Mouse (Mus musculus): ENCODE measurements around the gene Setd1a. TPM values are rescaled to one million over a fixed set of nuclear protein-coding genes. Genes with fewer than 3 reads are reported as not detected.
"Not testable (repeated sequence)": the region's sequence is repeated elsewhere in the genome, so short reads cannot be mapped to it uniquely, and the experiment has no call there.

Setd1a gene
- polyA plus RNA-seq (2015; fragmentation: Nextera tagmentation; extraction: Ambion mirVana), result 21.1 and 25.0 TPM in 2 replicates

DNA sequence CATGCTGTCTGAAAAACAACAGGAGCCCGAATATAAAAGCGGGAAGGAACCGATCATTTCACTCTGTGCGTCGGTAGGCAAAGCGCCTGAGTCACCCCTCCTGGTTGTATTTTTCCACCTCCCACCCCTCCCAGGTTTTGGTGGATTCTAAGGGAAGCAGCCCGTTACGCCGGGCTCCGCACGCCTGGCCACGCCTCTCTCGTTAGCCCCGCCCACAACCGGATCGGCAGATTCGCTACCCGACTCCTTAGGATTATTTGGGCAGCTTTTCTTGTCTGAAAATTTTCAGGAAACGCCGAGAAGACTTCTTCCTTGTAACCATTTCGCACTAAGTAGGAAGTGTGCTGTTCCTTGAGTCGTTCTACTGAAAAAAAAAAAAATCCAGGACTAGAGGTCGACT lies at the start of gene Setd1a:
Gene Setd1a (plus strand): TSS at position 245 of the 400 bp plus-strand sequence.
- H3K4me3 ChIP-seq (replicated peaks), result peak within 1 kb of the TSS; percentile 94
- peaks cover 17% of the 10 kb centered on the region for H3K4me1 ChIP-seq
- under 1% methylated on average over 23 of the region's 23 CpGs for WGBS
- no peaks in the 10 kb centered on the region for H3K9me3 ChIP-seq
- H3K27me3 ChIP-seq (replicated peaks), result no peaks in the 10 kb centered on the region
- peak within 1 kb of the TSS; percentile 99 for H3K27ac ChIP-seq
- peak; percentile 67 for ATAC-seq (ENCODE audit: insufficient read depth, low FRiP score, low read depth)
- peaks cover 15% of the 10 kb centered on the region for H3K36me3 ChIP-seq
- H3K9ac ChIP-seq, result peak within 1 kb of the TSS; percentile 84
- peak within 1 kb of the TSS; percentile 76 for H3K4me2 ChIP-seq

DNA sequence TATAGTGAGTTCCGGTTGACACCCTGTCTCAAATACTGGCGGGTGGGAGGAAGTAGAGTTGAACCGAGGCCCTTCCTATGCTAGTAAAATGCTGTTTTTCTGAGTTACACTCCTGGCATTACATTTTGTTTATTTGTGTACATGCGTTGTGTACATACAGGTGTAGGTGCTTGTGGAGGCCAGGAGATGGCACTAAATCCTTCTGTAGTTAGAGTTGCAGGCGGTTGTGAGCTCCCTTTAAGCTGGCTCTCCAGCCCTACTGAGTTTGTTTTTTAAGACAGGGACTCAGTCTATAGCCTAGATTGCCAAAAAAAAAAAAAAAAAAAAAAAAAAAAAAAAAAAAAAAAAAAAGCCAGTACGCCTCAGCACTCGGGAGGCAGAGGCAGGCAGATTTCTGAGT lies 48.6 kb upstream of the Setd1a start:
- ATAC-seq (ENCODE audit: insufficient read depth, low FRiP score, low read depth), result no peak
- H3K9me3 ChIP-seq, result no peaks in the 10 kb centered on the region

DNA sequence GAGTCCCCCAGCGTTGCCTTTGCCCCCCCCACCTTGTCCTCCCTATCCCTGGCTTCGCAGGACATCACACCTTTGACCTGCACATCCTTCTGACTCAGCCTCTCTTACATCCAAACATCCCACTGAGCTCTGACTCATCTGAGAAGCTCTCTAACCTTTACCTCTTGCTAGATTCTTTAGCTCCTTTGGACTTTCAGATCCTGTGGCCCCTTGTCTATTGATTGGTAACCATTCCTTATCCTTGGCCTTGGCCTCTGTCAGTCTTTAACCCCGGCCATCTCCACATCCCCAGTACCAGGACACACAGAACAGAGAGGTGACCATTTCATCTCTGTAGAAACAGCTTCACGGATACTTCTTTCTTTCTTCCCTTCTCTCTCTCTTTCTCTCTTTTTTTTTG lies 46.3 kb upstream of the Setd1a start:
- no peak for ATAC-seq (ENCODE audit: insufficient read depth, low FRiP score, low read depth)
- Histone ChIP-seq H3K9ac (no peak overlapping the region), H3K4me3 (replicated peaks) (no peak overlapping the region), H3K27me3 (replicated peaks) (no peaks in the 10 kb centered on the region), H3K4me2 (no peak overlapping the region), H3K9me3 (no peaks in the 10 kb centered on the region), H3K4me1 (no peaks in the 10 kb centered on the region), H3K36me3 (no peaks in the 10 kb centered on the region), H3K27ac (no peak overlapping the region)
- WGBS, result 60% methylated on average over 4 of the region's 4 CpGs

More for the DNA sequence above, 48.6 kb upstream of the Setd1a start:
- 80% methylated on average over 7 of the region's 7 CpGs for WGBS
- Histone ChIP-seq H3K4me2 (no peak overlapping the region), H3K4me3 (replicated peaks) (no peak overlapping the region), H3K4me1 (no peaks in the 10 kb centered on the region), H3K27me3 (replicated peaks) (no peaks in the 10 kb centered on the region), H3K9ac (no peak overlapping the region), H3K27ac (no peak overlapping the region), H3K36me3 (no peaks in the 10 kb centered on the region)

DNA sequence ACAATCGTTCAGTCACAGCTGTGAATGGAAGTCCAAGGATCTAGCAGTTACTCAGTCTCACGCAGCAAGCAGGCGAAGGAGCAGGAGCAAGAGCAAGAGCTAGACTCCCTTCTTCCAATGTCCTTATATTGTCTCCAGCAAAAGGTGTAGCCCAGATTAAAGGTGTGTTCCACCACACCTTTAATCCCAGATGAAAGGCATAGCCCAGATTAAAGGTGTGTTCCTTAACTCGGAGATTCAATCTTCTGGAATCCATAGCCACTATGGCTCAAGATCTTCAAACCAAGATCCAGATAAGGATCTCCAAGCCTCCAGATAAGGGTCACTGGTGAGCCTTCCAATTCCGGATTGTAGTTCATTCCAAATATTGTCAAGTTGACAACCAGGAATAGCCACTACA lies 44.4 kb upstream of the Setd1a start, which contains the start of gene Ctf2:
Gene Ctf2 (minus strand): TSS at position 101 of the 400 bp plus-strand sequence.
- H3K27me3 ChIP-seq (replicated peaks); H3K4me2 ChIP-seq; H3K4me3 ChIP-seq (replicated peaks); H3K9ac ChIP-seq; ATAC-seq (ENCODE audit: insufficient read depth, low FRiP score, low read depth); H3K9me3 ChIP-seq; H3K27ac ChIP-seq; H3K36me3 ChIP-seq; H3K4me1 ChIP-seq: not testable (repeated sequence)
- 100% methylated on average over 1 of the region's 5 CpGs for WGBS

DNA sequence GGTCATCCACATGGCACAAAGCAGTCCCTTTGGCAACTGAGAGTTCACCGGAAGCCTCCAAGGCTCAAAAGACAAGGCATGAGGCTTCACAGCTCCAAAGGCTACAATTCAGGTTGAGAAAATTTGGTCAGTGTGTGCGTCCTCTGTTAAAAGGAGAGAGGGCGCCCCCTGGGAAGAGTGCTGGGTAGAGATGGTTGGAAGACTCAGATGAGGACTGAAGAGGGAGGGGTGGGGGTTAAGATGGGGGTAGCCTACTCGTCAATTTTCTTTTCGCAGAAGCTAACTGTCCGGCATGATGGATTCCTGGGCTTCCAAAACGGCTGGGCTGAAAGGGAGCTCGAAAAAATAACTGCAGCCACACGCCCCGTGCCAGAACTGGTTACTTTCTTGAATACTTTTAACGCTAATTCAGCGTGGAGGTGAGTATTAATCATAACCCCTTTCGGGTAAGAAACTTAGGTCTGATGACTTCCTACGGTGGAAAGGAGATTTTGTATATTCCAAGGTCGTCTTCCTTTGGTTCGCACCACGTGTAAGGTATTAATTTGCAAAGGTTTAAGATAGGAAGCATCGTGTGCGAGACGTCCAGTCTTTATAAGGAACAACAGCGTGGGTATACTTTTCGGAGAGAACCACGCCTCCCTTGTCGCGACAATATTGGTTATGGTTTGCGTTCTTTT lies 32.0 kb upstream of the Setd1a start, which contains the start of gene Fbxl19:
Gene Fbxl19 (plus strand): TSS at position 178 of the 680 bp plus-strand sequence.
- Histone ChIP-seq H3K9ac (peak within 1 kb of the TSS; percentile 9; the same call in 1 of the 2 replicates), H3K4me2 (peak within 1 kb of the TSS; percentile 87), H3K4me3 (replicated peaks) (peak within 1 kb of the TSS; percentile 81), H3K36me3 (peaks cover 15% of the 10 kb centered on the region), H3K4me1 (peaks cover 19% of the 10 kb centered on the region), H3K27ac (peak within 1 kb of the TSS; percentile 92), H3K27me3 (replicated peaks) (no peaks in the 10 kb centered on the region), H3K9me3 (no peaks in the 10 kb centered on the region)
- no peak for ATAC-seq (ENCODE audit: insufficient read depth, low FRiP score, low read depth)
- under 1% methylated on average over 26 of the region's 26 CpGs for WGBS

DNA sequence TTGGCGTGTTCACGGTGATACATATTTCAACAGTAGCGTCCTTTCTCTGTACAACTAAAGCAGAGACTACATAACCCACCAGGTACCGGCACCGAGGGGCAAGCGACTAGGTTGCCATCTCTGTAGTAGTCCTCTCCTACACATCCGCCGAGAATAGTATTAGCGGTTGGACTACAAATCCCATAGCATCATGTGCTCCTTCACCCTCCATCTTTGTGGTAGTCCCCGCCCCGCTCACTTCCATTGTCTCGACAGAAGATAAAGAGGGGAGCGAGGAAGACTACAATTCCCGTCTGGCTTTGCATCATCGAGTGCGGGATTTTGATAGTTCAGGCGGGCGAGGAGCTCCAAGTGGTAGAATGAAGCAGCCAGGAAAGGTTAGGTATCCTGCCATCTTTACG lies 31.2 kb upstream of the Setd1a start:
- peak; percentile 80 for ATAC-seq (ENCODE audit: insufficient read depth, low FRiP score, low read depth)

DNA sequence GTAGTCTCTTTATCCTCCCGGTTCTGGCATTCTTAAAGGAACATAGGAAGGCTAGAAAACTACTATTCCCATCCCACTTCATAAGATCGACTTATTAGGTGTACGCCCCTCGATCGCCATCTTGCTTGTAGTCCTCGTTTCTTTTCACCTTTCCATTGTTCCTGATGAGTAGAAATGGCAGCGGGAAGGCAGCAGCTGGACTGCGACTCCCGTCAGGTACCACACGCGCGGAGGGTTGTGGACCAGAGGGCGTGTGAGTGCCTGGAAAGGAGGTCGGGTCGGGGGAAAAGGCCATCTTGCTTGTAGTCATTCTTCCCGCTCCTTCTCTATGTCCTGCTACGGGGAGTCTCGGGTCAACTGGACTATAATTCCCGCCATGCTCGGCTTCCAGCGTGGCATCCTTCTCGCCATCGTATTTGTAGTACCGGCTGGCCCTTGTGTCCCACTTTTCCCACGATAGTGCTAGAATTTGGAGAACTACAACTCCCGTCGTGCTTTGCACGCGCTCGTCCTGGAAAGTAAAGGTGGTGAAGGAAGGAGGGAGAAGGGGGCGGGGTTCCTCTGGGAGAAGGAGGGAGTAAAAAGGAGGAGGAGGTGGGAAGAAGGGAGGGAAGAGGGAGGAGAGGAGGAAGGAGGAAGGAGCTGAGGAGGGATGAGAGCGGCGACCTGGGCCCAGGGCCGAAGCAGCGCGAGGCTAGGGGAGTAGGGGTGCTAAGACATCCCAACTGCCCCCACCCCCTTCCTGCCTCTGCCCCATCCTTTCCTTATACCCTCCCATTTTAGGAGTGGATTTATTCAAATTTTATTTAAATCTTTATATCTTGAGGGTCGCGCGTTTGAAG lies 30.6 kb upstream of the Setd1a start:
- Histone ChIP-seq H3K4me3 (replicated peaks) (peak overlapping the region; percentile 81), H3K4me1 (peaks cover 19% of the 10 kb centered on the region), H3K27ac (peak overlapping the region; percentile 92), H3K9ac (peak overlapping the region; percentile 70), H3K9me3 (no peaks in the 10 kb centered on the region), H3K27me3 (replicated peaks) (no peaks in the 10 kb centered on the region), H3K4me2 (peak overlapping the region; percentile 87), H3K36me3 (peaks cover 28% of the 10 kb centered on the region)
- ATAC-seq (ENCODE audit: insufficient read depth, low FRiP score, low read depth), result peak; percentile 87
- under 1% methylated on average over 38 of the region's 39 CpGs for WGBS

More for the DNA sequence above, 31.2 kb upstream of the Setd1a start:
- Histone ChIP-seq H3K27me3 (replicated peaks) (no peaks in the 10 kb centered on the region), H3K4me2 (peak overlapping the region; percentile 87), H3K4me1 (peaks cover 19% of the 10 kb centered on the region), H3K4me3 (replicated peaks) (peak overlapping the region; percentile 81), H3K27ac (peak overlapping the region; percentile 92), H3K9ac (peak overlapping the region; percentile 9; the same call in 1 of the 2 replicates), H3K9me3 (no peaks in the 10 kb centered on the region), H3K36me3 (peaks cover 23% of the 10 kb centered on the region)
- WGBS, result under 1% methylated on average over 19 of the region's 19 CpGs

DNA sequence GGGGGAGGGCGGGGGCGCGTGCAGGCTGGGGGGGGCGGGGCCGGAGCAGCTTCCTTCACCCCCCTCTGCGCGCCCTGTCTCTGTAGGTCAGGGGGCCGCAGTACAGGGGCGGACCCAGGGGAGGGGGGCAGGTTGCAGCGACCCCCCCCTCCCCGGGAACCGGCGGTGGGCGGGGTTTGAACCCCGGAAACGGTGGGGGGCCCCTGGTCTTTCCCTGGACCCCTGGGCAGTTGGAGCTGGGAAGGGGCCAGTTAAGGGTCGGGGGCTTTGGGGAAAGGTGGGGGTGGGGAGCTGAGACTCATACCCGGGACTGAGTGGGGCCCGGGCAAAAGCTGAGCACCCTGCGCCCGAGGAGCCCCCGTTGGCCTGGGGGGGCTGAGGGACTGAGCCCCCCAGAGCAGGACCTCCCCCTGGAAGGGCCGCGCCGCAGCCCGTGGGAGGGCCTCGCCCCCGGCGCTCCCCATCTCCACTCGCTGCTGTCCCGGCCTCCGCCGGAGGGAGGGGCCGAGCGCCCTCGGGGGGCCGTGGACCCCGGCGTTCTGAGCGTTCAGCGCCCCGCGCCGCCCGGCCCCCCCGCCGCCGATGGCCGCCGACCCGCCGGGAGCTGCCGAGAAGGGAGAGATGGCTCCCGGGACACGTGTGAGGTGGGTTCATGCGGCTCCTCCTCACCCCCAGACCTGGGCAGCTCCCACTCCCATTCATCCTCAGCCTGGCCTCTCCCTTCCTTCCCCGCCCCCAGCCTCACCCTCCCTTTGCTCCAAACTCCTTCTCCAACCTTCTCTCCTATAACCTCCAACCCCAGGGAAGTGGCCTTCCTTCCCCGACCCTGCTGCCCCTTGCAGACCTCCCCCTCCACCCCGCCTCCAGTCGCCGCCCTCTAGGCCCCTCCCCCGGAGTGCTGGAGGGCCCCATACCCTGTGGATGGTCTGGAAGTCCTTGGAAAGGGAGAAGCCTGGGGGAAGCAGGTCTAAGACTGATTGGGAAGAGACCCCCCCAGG lies 29.7 kb upstream of the Setd1a start:
- Histone ChIP-seq H3K4me1 (peaks cover 19% of the 10 kb centered on the region), H3K9ac (peak overlapping the region; percentile 70), H3K4me3 (replicated peaks) (peak overlapping the region; percentile 81), H3K36me3 (peaks cover 36% of the 10 kb centered on the region), H3K27ac (peak overlapping the region; percentile 86), H3K4me2 (peak overlapping the region; percentile 87), H3K27me3 (replicated peaks) (no peaks in the 10 kb centered on the region), H3K9me3 (no peaks in the 10 kb centered on the region)
- 1% methylated on average over 31 of the region's 62 CpGs for WGBS
- ATAC-seq (ENCODE audit: insufficient read depth, low FRiP score, low read depth), result no peak

DNA sequence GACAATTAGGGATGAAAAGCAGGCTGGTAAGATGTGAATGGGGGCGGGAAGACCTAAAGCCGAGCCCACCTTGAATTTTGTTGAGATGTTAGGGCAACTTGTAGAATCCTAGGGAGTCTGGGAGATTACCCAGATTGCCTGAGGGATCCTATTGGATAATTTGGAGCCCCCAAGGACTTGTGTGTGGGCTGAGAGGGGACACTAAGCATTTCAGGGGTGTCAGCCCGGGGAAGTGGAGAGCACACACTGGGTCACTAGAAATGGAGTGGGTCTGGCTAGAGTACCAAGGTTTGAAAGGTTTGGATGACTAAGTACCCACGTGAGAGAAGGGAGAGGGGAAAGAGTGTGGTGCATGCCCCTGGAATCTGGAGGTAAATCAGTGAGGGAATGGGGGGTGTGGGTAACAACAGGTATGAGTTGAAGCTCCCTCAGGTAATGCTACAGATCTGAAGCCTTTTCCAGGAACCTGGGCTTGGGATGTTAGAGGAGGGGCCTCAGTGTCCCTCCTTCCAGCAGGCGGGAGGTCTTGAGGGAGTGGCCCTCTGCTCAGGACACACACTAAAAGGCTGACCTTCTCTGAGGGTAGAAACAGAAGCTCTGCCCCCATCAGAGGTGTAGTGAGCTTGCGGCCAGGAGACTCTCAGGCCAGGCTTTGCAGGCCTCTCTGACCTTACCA lies 28.8 kb upstream of the Setd1a start:
- Histone ChIP-seq H3K27ac (peak overlapping the region; percentile 86), H3K36me3 (peaks cover 44% of the 10 kb centered on the region), H3K4me3 (replicated peaks) (peak overlapping the region; percentile 81), H3K4me1 (peaks cover 19% of the 10 kb centered on the region), H3K27me3 (replicated peaks) (no peaks in the 10 kb centered on the region), H3K4me2 (peak overlapping the region; percentile 87), H3K9me3 (no peaks in the 10 kb centered on the region), H3K9ac (0 out of 2 replicates have a peak overlapping the region, but pooled peaks have one; percentile 70)
- ATAC-seq (ENCODE audit: insufficient read depth, low FRiP score, low read depth), result no peak
- 35% methylated on average over 6 of the region's 6 CpGs for WGBS

DNA sequence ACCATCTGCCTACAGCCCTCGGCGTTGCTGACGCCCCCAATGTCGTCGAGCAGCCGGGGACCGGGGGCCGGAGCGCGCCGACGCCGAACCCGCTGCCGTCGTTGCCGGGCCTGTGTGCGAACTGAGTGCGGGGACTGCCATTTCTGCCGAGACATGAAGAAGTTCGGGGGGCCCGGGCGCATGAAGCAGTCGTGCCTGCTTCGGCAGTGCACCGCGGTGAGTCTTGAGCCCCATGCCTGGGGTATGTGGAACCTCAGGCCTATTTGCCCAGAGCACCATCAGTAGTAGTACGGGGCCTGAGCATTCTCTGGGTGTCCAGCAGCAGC lies 28.3 kb upstream of the Setd1a start:
- WGBS, result 89% methylated on average over 28 of the region's 28 CpGs
- peak overlapping the region; percentile 87 for H3K4me2 ChIP-seq
- peaks cover 19% of the 10 kb centered on the region for H3K4me1 ChIP-seq
- H3K9me3 ChIP-seq, result no peaks in the 10 kb centered on the region
- no peak overlapping the region for H3K9ac ChIP-seq
- ATAC-seq (ENCODE audit: insufficient read depth, low FRiP score, low read depth), result no peak
- H3K27me3 ChIP-seq (replicated peaks), result no peaks in the 10 kb centered on the region
- peaks cover 49% of the 10 kb centered on the region for H3K36me3 ChIP-seq
- no peak overlapping the region for H3K4me3 ChIP-seq (replicated peaks)
- H3K27ac ChIP-seq, result no peak overlapping the region
